In the genomic region with DNA sequence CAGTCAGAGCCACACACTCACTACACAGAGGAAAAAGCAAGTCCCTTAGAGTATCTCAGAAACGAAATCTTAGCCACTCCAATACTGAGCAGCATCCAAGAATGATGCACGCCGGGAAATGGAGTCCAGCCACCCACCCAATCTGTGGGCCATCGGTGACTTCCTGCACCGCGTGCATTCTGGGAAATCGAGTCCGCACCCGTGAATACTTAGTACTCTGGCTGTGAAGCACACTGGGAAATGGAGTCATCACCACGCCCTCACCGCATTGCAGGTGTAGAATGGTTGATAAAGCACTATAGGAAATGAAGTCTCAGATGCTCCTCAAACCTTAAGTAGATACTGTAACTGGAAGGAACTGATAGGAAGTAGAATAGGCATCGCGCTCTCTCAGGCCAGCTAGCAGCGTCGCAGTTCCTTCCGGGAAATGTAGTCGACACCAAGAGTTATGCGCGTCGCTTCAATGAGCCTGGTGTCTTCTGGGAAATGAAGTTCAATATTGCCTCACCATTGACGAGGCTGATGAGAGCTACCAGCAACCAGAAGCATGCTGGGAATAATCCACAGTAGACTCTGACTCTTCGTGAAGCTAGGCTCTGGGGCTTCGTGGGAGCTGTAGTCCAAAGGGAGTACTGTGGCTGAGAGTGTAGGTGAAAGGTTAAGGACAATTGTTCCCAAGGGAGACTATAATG, we compare ENCODE assay signal across 8 mouse cellular contexts. TPM values are rescaled to one million over a fixed set of nuclear protein-coding genes. Genes with fewer than 3 reads are reported as not detected.
DNase-seq lines count a peak whose midpoint lies in the region; ATAC-seq lines count a peak whose summit lies in the region.

No protein-coding gene starts in this region.

- intact Hi-C loops in left cerebral cortex, postnatal 14 days (cut with DNase I) = loop anchor here (2.0 kb wide), 1 partner anchor 79 kb away; a partner anchor contains a TSS

- peaks cover 37% of the 10 kb centered on the region for H3K36me3 ChIP-seq in intestine, embryonic 14.5 days (ENCODE audit: control insufficient read depth, insufficient read depth, low read length)

- peak overlapping the region; percentile 96 for H3K9ac ChIP-seq in intestine, embryonic 14.5 days (ENCODE audit: low read length)

- no peaks in the 10 kb centered on the region for H3K9me3 ChIP-seq in intestine, embryonic 14.5 days (ENCODE audit: control insufficient read depth, low read length)

- DNase-seq in adrenal gland, adult 18-20 months (ENCODE audit: low spot score in 2 of 2) = peak; percentile 74 to 83
- DNase-seq in embryo, embryonic 11 days = peak; percentile 96
- peak; percentile 93 for DNase-seq in gastrocnemius, postnatal 25 days
- DNase-seq in intestine, embryonic 14.5 days (ENCODE audit: low spot score) = peak; percentile 98
- peak; percentile 95 to 97 for DNase-seq in left cerebral cortex, postnatal 14 days (ENCODE audit: low spot score in 2 of 2)
- peak; percentile 95 for DNase-seq in mesoderm, embryonic 11.5 days (ENCODE audit: low read depth, low spot score)
- DNase-seq in right cerebral cortex, postnatal 36 days (ENCODE audit: low spot score in 2 of 2) = peak; percentile 95 to 96
- DNase-seq in yolk sac, embryonic 10.5 days (ENCODE audit: low spot score) = peak; percentile 98

- under 1% methylated on average over 23 of the region's 23 CpGs for WGBS in intestine, embryonic 14.5 days

- H3K27me3 ChIP-seq in intestine, embryonic 14.5 days (replicated peaks; ENCODE audit: control insufficient read depth, insufficient read depth, low read length) = no peaks in the 10 kb centered on the region

- H3K4me3 ChIP-seq in intestine, embryonic 14.5 days (ENCODE audit: low read depth, low read length) = peak overlapping the region; percentile 72

- peak overlapping the region; percentile 88 for H3K4me2 ChIP-seq in intestine, embryonic 14.5 days (ENCODE audit: low read length)

- H3K4me1 ChIP-seq in intestine, embryonic 14.5 days (replicated peaks; ENCODE audit: control insufficient read depth, insufficient read depth, low read length) = peaks cover 18% of the 10 kb centered on the region

- peak; percentile 95 for ATAC-seq in intestine, embryonic 14.5 days (replicated peaks; ENCODE audit: low FRiP score, low TSS enrichment, low read depth)

- H3K27ac ChIP-seq in intestine, embryonic 14.5 days (ENCODE audit: low read depth) = peak overlapping the region; percentile 70

RNA-seq across cellular contexts. Expression of a gene that starts 0.5 kb away (rescaled TPM):
- 100 to 1,000 TPM in 1 of 2 experiments, 10 to 100 TPM in 1; 96.7 to 101 TPM for total RNA-seq in adrenal gland, adult 18-20 months (2021)
- total RNA-seq in gastrocnemius, postnatal 25 days (2021) = 10 to 100 TPM; 59.5 to 66.2 TPM
- 13.2 and 13.6 TPM in 2 replicates for polyA plus RNA-seq in intestine, embryonic 14.5 days (2014; fragmentation: Nextera tagmentation; extraction: Ambion mirVana)
- total RNA-seq in left cerebral cortex, postnatal 14 days (2021) = 100 to 1,000 TPM; 201 to 203 TPM

RNA-seq across cellular contexts. Expression of a gene that starts 12.4 kb away (rescaled TPM):
- total RNA-seq in adrenal gland, adult 18-20 months (2021) = 10 to 100 TPM; 18.3 to 25.8 TPM
- 1 to 10 TPM; 5.8 to 7.2 TPM for total RNA-seq in gastrocnemius, postnatal 25 days (2021)
- polyA plus RNA-seq in intestine, embryonic 14.5 days (2014; fragmentation: Nextera tagmentation; extraction: Ambion mirVana) = 19.9 and 22.0 TPM in 2 replicates
- total RNA-seq in left cerebral cortex, postnatal 14 days (2021) = 10 to 100 TPM; 68.6 to 70.7 TPM

RNA-seq across cellular contexts. Expression of a gene that starts 16.9 kb away (rescaled TPM):
- 10 to 100 TPM in 1 of 2 experiments, 1 to 10 TPM in 1; 8.4 to 10.2 TPM for total RNA-seq in adrenal gland, adult 18-20 months (2021)
- total RNA-seq in gastrocnemius, postnatal 25 days (2021) = 1 to 10 TPM; 4.6 to 5.2 TPM
- polyA plus RNA-seq in intestine, embryonic 14.5 days (2014; fragmentation: Nextera tagmentation; extraction: Ambion mirVana) = 3.9 and 4.2 TPM in 2 replicates
- total RNA-seq in left cerebral cortex, postnatal 14 days (2021) = 10 to 100 TPM in 1 of 2 experiments, 1 to 10 TPM in 1; 9.2 to 10.3 TPM

RNA-seq across cellular contexts. Expression of a gene that starts 17.7 kb away (rescaled TPM):
- total RNA-seq in adrenal gland, adult 18-20 months (2021) = 10 to 100 TPM; 24.0 to 27.0 TPM
- 1 to 10 TPM; 7.2 to 7.9 TPM for total RNA-seq in gastrocnemius, postnatal 25 days (2021)
- 8.0 and 9.0 TPM in 2 replicates for polyA plus RNA-seq in intestine, embryonic 14.5 days (2014; fragmentation: Nextera tagmentation; extraction: Ambion mirVana)
- 10 to 100 TPM; 25.0 to 26.0 TPM for total RNA-seq in left cerebral cortex, postnatal 14 days (2021)

RNA-seq across cellular contexts. Expression of a gene that starts 29.3 kb away (rescaled TPM):
- 100 to 1,000 TPM in 1 of 2 experiments, 10 to 100 TPM in 1; 96.8 to 123 TPM for total RNA-seq in adrenal gland, adult 18-20 months (2021)
- 10 to 100 TPM; 29.0 to 30.4 TPM for total RNA-seq in gastrocnemius, postnatal 25 days (2021)
- 38.0 and 38.5 TPM in 2 replicates for polyA plus RNA-seq in intestine, embryonic 14.5 days (2014; fragmentation: Nextera tagmentation; extraction: Ambion mirVana)
- total RNA-seq in left cerebral cortex, postnatal 14 days (2021) = 100 to 1,000 TPM; 246 to 255 TPM

Comparison
In these comparisons a context has a peak if more than half of its experiments do, and no peak if none do; other contexts are left out.
1. Peak in every context shown above with its lines: DNase-seq, ATAC-seq, H3K4me3 ChIP-seq and H3K27ac ChIP-seq.